Mouse (Mus musculus) lung, postnatal 4 days (tissue): ENCODE results near the gene Plod3.

Experiments
- DNase-seq, 2 experiments: peaks; one replicate each; pipeline ENCODE4 v3.0.0; 2021

Gene Plod3

DNA sequence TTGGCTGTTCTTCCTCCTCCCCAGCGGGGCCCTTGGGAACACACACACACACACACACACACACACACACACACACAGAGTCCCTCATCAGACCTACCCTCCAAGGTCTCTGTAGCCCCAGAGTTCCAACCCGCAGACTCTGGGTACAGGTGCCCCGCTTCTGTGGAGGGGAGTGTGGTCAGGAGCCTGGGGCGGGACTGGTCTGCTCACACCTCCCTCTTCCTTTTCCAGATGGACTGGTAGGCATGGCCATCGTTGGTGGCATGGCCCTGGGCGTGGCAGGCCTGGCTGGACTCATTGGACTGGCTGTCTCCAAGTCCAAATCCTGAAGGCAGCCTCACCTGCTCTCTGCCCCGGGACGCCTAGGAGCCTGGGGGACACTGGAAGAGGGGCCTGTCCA is 21.1 kb upstream of the Plod3 start:
- DNase-seq: no peak

DNA sequence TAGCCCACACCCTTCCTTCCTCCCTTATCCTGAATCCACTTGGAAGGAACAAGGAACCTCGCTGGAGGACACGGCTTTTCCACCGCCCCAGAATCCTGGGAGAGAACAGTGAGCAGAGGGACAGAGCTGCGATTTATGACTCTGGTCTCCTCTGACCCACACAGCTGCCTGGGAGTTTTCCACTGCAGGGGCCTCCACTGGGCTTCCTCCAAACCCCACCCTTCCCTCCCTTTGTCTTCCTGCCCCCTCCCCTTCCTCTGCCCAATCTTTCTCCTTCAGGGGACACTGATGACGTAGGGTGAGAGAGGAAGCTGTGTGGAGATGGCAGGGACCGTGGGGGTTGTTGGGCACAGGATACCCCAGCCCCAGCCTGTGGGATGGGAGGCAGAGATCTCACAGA is 20.5 kb upstream of the Plod3 start, which contains the start of gene Cldn15:
Cldn15 (plus strand) TSS at position 286 of the 400 bp plus-strand sequence.
- DNase-seq: peak; percentile 50 to 64

DNA sequence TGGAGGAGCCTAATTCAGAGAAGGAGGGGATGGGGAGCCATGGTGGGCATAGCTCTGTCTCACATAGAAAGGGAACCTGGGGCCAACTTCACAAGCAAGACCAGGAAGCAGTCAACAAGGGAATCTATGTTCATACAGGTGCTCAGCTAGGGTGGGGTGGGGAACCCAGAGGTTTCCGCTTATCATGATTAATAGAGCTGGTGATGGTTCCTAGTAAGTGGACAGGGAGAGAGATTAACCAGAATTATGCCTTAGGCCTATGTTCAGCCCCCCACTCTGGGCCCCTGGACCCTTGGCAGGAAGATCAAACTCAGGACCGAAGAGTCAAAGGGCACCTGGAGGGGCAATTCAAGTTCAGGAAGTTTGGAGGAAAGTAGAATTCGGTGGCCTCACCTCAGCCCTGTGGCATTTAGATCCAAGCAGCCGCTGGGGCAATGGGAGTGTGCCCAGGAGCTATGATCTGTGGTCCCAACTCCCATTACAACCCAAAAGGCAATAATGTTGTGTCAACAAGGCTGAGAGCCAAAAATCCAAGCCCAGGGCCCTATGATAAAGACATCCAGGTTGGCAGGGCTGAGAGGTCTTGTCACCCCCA is 19.9 kb upstream of the Plod3 start:
- DNase-seq: no peak

DNA sequence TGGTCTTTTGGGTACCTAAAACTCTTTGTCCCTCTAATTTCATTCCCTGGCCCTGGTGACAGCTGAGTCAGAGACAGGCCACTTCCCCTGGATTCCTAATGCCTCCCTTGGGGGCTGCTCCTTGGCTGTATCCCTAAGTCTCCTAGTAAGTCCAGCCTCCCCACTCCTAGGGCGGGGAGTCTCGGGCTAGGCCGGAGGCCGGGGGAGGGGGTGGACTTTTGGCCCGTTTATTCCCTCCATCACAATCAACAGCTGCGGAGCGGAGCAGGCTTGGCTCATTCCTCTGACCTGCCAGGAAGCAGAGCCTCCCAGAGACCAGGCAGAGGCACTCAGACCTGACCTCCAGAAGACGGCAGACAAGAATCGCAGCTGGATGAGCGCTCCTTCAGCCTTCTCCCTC is 19.2 kb upstream of the Plod3 start:
- peak; percentile 48 to 74 for DNase-seq

DNA sequence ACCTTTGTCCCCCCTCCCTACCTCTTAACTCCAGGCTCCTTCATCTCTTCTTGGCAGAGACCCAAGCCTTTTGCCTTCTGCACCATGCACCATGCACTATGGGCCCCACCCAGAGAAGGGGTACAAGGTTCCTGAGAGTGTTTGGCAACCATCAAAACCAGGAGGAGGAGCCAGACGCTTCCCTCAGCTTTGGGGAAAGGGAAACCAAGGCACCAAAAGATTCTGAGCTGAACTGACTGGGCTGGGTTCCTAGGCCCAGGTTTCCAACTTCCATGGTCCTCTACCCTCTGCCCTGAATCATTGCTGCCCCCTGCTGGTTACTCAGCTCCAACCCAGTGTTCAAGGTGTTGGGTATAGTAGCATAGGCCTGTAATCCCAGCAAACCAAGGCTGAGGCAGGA is 16.1 kb upstream of the Plod3 start:
- peak; percentile 70 to 85 for DNase-seq

DNA sequence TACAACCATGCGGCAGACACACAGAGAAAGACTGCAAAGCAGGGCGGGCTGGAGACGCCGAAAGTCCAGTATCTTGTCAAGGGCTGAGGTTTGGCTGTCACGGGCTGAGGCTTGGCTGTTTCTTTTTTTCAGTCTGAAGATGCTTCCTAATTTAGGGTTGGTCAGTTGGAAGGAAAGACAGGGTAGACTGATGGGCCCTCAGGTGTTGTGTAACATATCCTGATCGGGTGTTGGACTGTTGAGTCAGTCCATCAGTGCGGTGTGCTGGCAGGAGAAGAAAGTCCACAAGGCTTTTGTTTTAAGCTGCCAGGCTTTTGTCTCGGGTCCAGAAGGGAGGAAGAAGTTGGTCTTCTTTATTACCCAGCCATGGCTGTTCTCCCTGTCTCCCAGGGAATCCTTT is 13.1 kb upstream of the Plod3 start:
- DNase-seq: no peak

DNA sequence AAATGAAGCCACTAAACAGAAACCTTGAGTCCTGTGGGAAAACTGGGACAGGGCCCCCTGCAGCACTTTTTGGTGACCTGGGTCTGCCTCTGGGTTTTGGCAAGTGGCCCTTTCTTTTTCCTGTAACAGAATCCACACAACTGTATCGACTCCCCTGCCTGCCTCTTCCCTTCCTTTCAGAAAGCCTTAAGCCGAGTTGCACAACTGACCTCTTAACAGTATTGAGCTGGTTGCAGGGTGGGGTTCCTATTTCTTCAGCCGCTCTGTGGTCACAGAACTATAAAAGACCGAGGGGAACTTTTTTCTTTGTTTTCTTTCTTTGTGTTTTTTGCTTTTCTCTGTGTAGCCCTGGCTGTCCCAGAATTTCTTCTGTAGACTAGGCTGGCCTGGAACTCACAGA is 9.1 kb upstream of the Plod3 start:
- peak in 1 of 2 experiments; percentile 27 for DNase-seq

DNA sequence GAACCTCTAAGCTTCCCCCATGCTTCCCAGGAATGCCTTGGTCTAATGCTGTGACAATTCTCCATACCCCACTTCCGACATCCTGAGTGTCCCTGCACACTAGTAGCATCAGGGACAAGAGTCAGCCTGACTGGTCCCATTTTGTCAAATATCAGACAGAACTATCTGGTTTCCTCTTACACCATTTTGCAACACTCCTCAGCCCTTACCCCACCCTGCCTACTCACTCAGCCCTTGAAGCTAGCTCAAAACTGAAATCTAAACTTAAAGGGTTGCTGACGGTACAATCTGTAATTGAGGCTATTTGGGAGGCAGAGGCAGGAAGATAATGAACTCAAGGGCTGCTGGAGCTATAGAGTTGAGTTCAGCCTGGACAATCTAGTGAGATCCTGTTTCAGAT is 7.1 kb upstream of the Plod3 start:
- DNase-seq: no peak

DNA sequence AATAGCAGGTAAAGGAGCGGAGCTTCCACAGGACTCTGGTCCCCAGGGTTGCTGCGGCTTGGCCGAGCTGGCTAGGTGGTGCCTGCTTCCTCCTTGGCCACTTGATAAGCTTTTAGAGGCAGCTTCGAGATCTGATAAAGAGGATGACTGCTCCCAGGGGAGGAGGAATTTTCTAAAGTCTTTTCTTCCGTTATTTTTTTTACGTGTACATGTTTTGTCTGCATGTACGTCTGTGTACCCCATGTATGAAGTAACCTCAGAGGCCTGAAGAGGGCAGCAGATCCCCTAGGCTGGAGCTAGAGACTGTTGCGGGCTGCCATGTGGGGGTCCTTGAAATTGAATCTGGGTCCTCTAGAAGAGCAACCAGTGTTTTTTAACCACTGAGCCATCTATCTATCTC is 5.8 kb upstream of the Plod3 start:
- no peak for DNase-seq

DNA sequence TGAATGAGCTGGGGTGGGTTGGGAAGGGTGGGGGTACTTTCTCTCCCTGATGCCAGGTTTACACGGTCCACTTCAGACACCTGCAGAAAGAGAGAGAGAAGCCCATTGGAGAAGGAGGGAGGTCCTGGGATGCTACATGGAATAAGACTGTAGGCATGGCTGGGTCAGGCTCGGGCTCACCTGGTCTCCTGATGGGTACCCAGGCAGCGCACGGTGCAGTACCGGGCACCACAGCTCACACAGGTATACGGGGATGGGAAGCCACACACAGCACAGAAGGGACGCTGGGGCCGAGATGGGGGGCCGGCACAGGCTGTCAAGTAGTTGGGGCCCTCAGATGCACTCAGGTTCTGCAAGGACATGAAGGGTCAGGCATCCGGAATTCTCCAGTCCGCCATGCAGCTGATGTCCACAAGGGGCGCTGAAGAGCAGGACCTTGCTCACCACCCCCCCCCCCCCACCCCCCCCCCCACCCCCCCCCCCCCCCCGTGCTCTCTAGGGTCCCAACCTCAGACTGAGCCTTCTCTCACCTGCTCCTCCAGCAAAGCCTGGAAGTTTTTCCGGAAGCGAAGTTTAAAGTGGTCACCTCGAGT is 4.4 kb upstream of the Plod3 start:
- DNase-seq: peak in 1 of 2 experiments; percentile 60

DNA sequence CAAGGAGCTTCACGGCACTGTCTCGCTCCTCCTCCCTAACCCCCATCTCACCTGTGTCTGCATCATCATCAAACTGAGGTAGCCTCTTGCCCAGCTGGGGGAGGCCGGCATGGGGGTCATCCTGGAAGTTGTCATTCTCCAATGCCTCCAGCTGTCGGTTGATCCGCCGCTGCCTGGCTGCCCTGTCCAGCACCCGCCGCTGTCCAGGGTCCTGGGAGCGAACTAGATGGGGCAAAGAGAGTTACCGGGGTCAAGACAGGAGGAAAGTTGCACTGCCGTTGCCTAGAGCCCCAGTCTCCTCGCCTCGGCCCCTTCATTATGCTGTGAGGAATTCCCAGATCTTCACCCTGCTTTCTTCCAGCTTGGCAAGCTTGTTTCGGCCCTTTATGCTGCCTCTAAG is 2.0 kb upstream of the Plod3 start:
- no peak for DNase-seq

DNA sequence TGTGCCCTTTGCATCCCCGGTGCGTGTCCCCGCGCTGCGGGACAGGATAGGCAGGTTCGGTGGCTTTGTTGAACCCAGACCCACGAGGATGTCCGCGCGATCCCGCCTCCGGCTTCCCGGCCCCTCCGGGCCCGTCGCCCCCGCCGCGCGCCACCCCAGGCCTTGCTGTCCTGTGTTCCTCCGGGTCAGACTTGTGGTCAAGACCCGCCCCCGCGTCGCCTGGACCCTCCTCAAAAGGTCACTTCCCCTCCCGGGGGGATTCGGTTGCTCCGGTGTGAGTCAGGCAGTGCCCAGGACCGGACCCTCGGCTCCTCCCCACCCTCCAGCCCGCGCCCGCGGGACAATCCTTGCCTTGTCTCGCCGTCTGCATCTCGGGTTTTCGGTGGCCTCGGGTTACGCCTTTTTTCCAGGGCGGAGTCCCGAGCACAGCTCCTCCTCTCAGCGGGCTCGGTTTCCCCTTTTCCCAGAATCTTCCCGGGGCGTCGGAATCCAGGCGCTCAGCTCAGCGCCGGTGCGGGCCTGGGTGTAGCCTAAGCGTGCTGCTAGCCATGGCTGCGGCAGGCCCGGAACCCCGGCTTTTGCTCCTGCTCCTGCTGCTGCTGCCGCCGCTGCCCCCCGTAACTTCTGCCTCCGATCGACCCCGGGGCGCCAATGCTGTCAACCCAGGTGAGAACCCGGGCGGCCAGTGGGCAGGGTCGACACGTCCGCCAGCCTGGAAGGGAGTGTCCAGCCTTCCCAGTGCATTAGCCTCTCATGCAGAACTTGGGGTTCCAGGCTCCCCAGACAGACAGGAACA is 517 bp downstream of the Plod3 start:
- peak; percentile 83 to 89 for DNase-seq

DNA sequence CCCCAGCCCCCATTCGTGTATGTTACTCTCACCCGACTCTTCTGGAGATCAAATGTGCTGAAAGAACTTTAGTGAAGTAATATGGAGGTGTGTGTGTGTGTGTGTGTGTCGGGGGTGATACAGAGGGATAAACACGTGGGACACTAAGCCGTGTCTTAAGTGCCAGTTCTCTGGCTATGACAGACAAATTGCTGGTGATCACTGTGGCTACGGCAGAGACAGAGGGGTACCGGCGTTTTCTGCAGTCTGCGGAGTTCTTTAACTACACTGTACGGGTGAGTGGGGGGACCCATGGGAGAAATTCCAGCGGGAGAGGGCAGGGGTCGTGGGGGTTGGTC is 1.1 kb downstream of the Plod3 start, which contains the start of gene Znhit1:
Znhit1 (minus strand) TSS at position 88 of the 338 bp plus-strand sequence.
- DNase-seq: no peak

DNA sequence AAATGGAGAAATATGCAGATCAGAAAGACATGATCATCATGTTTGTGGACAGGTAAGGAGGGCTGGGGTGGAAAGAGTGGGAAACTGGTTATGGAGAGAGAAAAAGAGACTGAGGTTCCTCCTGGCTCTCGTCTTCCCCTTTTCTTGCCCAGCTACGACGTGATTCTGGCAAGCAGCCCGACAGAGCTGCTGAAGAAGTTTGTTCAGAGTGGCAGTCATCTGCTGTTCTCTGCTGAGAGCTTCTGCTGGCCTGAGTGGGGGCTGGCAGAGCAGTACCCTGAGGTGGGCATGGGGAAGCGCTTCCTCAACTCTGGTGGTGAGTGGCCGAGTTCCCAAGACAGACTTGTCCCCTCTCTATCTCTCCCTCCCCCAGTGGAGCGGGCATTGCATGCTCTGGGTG is 1.6 kb downstream of the Plod3 start:
- DNase-seq: peak; percentile 48 to 56

DNA sequence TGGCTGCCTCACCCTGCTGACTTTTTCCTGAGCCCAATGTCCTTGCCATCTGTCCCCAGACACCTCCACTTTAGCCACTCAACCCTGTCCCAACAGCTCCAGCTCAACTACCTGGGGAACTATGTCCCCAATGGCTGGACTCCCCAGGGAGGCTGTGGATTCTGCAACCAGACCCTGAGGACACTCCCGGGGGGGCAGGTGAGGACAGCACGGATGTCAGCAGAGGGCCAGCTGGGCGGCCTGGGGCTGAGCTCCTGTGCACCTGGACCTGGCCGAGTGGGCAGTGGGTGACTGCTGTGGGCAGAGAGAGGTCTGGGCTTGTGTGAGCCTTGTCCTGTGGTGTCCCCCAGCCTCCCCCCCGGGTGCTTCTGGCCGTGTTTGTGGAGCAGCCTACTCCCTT is 3.0 kb downstream of the Plod3 start:
- no peak for DNase-seq

DNA sequence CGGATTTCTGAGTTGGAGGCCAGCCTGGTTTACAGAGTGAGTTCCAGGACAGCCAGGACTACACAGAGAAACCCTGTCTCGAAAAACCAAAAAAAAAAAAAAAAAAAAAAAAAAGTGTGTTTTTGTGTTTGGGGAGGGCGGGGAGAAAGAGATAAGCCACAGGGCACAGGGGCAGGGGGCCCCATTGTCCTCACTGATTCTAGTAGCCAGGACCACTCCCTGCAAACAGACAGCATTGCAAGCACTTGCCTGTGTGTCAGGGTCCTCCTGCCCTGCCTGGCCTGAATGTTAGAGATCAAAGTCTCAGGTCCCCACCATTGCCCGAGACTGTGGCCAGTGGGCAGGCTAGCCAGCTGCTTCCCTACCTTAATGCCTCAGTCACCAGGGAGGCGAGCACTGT is 12.6 kb downstream of the Plod3 start:
- DNase-seq: no peak

DNA sequence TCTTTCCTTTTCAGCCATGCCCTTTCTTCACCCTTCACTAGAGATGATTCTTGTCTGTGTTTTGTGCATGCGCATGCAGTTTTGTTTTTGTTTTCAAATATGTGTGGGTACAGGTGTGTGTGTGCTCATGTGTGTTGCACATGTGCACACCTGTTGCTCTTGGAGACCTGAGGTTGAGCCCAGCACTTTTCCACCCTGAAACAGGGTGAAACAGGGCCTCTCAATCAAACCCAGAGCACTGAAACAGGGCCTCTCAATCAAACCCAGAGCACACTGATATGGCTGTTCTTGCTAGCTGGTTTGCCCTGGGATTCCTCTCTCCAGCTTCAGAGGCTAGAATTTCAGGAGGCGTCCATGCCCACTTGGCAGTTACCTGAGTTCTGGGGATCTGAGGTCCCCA is 13.8 kb downstream of the Plod3 start:
- DNase-seq: no peak

DNA sequence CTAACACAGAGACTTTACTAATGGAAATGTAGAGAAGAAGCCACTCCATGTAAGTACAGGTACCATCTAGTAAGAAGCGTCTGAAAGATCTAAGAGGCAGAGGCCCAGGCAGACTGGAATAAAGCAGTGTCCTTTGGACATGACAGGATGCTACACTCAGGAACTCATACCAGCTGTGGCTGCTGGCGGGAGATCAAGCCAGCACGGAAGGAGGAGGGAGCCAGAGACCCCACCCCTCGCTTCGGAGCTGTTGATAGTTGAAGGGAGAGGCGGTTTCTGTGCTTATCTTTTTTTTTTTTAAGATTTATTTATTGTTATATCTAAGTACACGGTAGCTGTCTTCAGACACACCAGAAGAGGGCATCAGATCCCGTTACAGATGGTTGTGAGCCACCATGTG is 20.5 kb downstream of the Plod3 start:
- DNase-seq: peak in 1 of 2 experiments; percentile 56

DNA sequence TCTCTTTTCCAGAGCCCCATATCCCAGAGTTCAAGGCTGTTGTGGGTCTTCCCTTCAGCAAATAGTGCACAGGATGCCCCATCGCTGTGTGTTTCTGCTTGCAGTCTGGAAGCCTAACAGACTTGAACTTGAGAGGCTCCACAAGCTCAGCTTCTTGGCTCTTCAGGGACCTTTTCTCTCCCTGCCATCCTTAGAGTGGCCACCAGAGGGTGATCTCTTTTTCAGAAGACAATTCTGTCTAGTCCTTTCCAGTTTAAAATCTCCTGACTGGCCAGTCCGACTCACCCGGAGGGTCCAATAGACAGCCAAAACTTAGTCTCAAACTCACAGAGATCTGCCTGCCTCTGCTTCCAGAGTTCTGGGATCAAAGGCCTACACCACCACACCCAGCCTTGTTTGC is 23.2 kb downstream of the Plod3 start:
- DNase-seq: peak in 1 of 2 experiments; percentile 64

DNA sequence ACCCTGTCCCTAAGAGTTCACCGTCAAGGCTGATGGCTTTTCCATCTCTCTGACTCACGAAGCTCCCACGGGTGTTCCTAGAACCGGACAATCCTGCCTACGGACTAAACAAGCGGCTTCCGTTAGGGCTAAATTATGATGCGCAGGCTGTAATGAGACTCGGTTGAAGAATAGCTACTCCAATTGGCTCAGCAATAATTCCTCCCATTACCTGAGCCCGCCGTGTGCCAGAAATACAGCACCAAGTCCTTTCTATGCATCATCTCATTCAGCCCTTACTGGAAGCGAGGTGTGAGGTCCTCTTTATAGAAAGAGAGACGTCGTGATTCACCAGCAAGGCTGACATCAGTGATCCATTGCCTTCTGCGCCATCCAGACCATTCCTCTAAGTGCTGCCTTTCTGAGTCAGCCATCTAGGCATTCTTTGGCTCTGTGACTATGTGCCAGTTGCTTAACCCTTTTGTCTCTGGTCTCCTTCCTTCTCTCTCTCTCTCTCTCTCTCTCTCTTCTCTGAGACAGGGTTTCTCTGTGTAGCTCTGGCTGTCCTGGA is 25.7 kb downstream of the Plod3 start:
- DNase-seq: no peak

DNA sequence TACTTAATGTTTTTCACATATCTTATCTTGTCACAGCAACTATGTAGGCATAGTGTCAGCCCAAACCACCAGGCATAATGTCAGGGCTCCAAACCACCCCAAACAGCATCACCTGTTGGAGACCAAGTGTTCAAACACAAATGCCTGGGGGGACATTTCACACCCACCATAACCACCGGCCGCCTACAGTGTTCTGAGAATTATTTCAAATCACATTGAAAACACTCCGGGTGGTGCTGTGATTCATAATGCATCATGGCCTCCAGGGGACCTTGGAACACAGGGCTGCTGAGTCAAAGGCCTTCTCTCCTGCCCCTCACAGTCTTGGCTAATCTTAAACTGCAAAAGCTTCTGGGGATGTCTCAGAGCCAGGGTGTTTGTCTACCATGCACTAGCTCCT is 29.1 kb downstream of the Plod3 start:
- DNase-seq: no peak

DNA sequence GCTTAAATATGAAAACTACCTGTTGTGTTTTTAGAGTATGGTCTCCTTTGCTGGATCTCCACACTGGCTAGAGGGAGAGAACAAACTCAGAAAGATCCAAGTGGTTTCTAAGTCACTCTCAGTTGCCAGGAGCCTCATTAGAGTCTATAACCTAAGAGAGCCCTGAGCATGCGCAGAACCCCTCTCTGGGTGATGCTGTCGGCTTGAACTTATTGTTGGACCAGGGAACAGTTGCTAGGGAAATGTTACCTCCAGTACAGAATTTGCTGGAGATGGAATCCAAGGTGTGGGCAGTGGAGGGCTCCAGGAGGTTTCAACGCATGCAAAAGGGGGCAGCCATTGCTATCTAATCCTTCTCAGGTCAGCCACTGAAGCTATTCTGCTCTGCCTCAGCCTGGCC is 37.5 kb downstream of the Plod3 start:
- DNase-seq: no peak

DNA sequence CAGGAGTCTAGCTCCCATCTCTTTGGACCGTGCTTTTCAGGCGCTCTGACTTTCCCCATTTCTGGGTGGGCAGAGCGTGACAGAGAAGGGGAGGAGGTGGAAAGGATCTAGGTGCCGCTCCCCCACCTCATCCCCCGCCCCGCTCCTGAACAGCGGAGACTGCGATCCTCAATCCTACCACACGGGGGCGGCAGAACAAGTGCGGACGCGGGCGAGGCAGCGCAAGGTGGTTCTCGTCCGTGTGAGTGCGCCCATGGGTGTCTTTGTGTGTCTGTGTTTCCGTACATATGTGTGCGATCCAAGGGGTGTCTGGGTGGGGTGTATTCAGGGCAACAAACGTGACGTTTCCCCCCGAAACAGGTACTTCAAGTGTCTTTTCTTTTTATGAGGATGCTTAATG is 38.3 kb downstream of the Plod3 start:
- DNase-seq: peak; percentile 68 to 86

DNA sequence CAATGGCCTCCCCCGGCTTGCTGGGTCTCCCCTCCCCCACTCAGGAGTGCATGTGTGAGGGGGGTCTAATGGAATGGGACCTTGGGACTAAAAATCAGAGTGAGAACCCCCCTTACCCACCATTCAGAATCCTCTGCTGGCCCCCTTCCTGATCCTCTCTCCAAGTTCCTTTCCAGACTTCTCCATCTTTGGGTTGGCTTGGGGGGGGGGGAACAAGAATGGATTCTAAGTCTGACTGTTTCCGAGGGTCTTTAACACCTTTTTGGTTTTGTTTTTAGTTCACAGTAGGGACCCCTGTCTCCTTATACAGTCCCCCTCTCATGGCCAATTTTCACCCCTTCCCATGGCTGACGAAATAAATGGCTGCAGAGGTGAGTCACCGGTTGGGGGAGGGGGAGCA is 39.3 kb downstream of the Plod3 start, which contains the start of gene Vgf:
Vgf (plus strand) TSS at position 301 of the 400 bp plus-strand sequence.
- DNase-seq: no peak
